Mouse (Mus musculus) cerebellum, postnatal 14 days (tissue): ENCODE results near the gene Tpst2.

Experiments
- DNase-seq, 2 experiments: peaks; one replicate each; pipeline ENCODE4 v3.0.0; 2021; ENCODE audit warnings: mixed read lengths in 2 of 2

Tpst2 gene

GRCm38 (mm10) chr5:112276267-112276873 lies at the start of gene Tpst2:
Gene Tpst2 (plus strand): TSS chr5:112276691.
- peak; percentile 100 for DNase-seq

DNA sequence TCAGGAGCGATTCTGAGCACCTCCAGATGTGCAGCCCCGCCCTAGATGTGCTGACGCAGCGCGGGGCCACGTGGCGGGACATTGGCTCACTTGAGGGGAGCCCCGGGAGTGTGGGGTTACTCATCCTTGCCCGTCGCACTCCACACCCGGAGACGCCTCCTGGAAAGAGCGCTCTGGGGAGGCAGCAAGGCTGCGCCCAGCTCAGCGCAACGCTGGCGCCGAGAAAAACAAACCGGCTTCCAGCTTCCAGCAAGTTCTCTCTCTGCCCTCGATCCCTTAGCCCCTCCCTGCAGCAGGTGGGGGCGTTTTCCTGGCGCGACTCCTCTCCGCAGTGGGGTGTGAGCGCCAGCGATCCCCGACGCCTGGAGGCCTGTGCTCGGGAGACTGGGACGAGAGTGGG lies 49.1 kb upstream of the Tpst2 start:
- peak; percentile 47 to 64 for DNase-seq

DNA sequence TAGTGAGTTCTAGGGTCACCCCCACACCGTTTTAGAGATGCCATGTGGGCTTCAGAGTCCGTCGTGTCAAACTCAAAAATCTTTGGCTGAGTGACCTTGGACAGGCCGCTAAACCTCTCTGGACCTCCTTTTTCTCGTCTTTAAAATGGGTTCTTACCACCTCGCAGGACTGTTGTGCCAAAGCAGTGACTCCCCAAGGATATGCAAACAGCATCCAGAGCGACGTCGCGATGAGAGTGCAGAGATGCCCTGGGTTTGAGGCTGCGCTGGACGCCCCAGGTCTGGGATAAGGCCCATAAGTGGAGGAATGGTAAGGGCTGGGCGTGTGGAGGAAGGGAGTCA lies 48.6 kb upstream of the Tpst2 start:
- DNase-seq: no peak

GRCm38 (mm10) chr5:112228240-112229076 lies 48.0 kb upstream of the Tpst2 start:
- peak; percentile 73 to 80 for DNase-seq

GRCm38 (mm10) chr5:112235806-112236205 lies 40.7 kb upstream of the Tpst2 start:
- DNase-seq: no peak

- DNase-seq: no peak
Observed at GRCm38 (mm10) chr5:112236631-112237030, 39.9 kb upstream of the Tpst2 start.

GRCm38 (mm10) chr5:112237439-112237838 lies 39.1 kb upstream of the Tpst2 start:
- peak; percentile 58 to 68 for DNase-seq

GRCm38 (mm10) chr5:112237866-112238570 lies 38.5 kb upstream of the Tpst2 start:
- DNase-seq: peak in 1 of 2 experiments; percentile 65

DNA sequence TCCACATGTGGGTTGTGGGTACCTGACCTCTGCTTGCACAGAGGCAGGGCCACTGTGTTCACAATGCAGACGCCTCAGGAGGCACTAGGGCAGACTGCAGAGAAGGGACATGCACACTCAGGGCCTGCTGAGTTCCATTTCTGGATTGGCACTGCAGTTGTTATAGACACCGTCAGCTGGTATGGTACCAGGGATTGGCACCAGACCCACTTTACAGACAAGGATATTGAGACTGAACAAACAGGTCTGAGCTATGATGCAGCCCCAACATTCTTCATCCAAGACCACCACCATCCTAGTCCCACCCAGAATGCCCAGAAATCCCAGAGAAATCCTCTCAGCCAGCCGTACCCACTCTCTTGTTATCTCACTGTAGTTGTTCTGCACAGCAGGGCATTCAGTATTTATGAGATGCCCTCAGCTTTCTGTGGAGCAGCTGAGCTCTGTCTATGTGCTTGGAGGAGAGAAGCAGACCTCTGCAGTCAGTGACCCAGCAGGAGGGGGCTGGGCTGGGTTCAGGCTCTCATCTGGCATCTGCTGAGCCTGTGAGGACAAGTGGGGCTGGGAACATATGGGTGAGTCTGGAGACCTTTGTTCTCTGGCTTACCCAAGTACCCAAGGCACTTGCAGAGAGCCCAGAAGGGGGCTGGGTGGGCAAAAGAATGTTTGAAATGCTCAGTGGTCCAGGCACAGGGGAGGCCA lies 37.6 kb upstream of the Tpst2 start:
- peak in 1 of 2 experiments; percentile 40 for DNase-seq

GRCm38 (mm10) chr5:112240761-112241160 lies 35.7 kb upstream of the Tpst2 start:
- peak; percentile 95 to 98 for DNase-seq

DNA sequence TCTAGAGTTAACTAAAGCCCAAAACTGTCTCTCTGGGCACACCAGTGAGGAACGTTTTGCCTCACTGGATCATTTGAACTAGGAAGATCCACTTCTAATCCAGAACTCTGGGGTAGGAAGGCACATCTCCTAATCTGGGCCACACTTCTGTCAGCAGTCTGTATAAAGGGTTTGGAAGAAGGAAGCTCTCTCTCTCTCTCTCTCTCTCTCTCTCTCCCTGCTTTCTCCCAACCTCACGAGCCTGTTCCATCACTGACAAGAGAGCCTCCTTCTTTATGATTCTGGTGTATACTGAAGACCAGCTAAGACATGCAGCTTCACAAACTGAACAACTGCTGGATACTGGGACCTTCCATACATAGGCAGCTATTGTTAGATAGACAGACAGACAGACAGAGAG lies 34.6 kb upstream of the Tpst2 start:
- no peak for DNase-seq

GRCm38 (mm10) chr5:112242361-112242778 lies 34.1 kb upstream of the Tpst2 start:
- DNase-seq: no peak

GRCm38 (mm10) chr5:112243041-112243440 lies 33.5 kb upstream of the Tpst2 start:
- DNase-seq: no peak

DNA sequence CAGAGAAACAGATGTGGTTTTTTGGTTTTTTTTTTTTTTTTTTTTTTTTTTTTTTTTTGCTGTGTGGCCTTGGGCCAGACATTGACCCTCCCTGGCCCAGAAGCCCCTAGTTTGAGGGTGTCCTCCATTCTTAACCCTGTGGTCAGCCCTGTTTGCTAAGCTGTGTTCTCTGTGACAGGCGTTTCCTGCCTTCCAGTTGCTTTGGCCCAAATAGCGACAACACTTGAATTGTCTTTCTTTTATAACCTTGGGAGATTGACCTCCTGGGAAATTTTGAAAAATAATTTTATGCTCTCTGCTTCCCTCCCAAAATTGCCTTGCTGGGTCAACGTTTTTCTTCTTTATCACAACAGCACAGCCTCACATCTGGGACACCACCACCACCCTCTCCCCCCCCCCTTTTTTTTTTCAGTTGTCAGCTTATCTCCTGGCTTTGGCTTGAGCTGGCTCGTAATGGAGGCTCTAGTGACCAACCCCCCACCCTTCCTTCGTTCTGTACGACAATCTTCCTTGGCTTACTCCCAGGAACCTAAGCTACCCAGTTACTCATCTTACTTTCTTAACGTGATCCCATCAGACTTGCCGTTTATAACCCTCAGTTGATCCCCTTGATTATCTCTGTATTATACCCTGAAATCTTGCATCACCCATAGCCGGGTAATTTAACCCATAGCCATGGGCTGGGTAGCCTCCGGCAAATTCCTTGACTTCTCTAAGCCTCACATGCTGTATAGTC lies 32.8 kb upstream of the Tpst2 start:
- no peak for DNase-seq

GRCm38 (mm10) chr5:112244275-112244562 lies 32.3 kb upstream of the Tpst2 start:
- no peak for DNase-seq

GRCm38 (mm10) chr5:112244890-112245615 lies 31.4 kb upstream of the Tpst2 start:
- DNase-seq: no peak

DNA sequence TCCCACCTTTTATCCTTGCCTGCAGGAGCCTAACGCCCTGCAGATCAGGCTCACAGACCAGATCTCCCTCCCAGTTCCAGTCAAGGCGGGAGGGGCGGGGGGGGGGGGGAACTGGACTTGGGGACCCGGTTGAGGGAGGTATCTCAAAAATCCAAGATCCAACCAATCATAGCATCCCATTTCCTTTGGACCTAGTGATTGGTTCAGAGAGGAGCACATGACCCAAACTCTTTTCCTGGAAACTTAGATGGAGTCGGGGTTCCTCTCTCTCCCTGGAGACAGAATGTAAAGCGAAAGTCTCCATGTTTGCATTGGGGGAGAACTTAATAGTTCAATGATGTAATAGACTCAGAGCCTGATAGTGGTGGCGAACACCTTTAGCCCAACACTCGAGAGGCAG lies 29.1 kb upstream of the Tpst2 start:
- no peak for DNase-seq

DNA sequence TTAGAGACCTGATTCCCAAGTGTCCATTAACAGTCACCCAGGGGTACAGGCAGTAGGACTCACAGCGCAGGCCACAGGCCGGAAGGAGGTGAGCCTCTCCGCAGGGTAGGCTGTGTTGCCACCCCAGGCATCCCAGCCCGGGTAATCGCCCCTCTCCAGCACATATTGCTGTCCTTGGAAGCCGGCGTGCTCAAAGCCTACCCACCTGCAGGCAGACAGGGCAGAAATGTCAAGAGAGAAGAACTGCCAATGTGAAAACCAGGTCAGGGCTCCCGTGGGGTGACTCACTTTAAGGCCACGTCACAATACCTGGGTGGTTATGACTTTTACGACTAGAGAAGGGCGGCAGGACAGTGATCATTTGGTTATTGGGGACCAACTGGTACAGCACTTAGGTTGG lies 27.4 kb upstream of the Tpst2 start:
- no peak for DNase-seq

DNA sequence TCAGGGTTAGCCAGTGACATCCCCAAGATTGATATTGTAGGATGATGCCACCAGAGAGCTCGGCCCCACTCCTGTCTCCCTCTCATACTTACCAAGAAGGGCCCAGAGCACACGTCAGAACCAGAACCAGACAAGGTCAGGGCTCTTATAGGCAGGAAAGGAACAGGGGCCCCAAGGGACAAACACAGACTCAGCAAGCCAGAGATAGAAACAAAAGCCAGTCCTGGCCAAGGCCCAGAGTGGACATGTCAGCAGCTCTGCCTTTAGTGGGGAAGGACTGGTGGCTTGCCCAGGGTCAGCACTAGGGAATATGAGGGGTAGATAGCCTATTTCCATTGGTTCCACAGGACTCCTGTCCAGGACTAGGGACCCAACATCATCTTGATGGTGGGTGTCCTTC lies 24.1 kb upstream of the Tpst2 start, which contains the start of gene Cryba4:
Gene Cryba4 (minus strand): TSS at position 119 of the 400 bp plus-strand sequence.
- DNase-seq: no peak

GRCm38 (mm10) chr5:112253169-112253568 lies 23.3 kb upstream of the Tpst2 start:
- no peak for DNase-seq

GRCm38 (mm10) chr5:112254282-112254806 lies 22.1 kb upstream of the Tpst2 start:
- peak; percentile 64 to 66 for DNase-seq

GRCm38 (mm10) chr5:112255426-112255825 lies 21.1 kb upstream of the Tpst2 start, which contains the start of gene Crybb1:
Gene Crybb1 (plus strand): TSS chr5:112255815.
- DNase-seq: peak; percentile 87 to 93
